In genomic region chr19:14892390-14892758, GRCm38 (mm10) we compare ENCODE assay signal across 19 mouse cellular contexts.
DNase-seq lines count a peak whose midpoint lies in the region; ATAC-seq lines count a peak whose summit lies in the region.
"Had no signal": no experiment of that assay in that cellular context is flagged by ENCODE, and none has a peak within 500 bp of the region (broad histone marks: within the 10 kb centered on the region; RNA-seq: fewer than 3 reads in every experiment).

No protein-coding gene starts in this region.

- ATAC-seq in midbrain, embryonic 16.5 days = no peak
- ATAC-seq in hindbrain, embryonic 12.5 days (ENCODE audit: low FRiP score) = no peak
- no peak for ATAC-seq in neural tube, embryonic 13.5 days (ENCODE audit: low read depth)
- ATAC-seq: forebrain, embryonic 16.5 days; intestine, embryonic 16.5 days had no signal

- H3K4me2 ChIP-seq in midbrain, embryonic 16.5 days (ENCODE audit: low read length) = no peak overlapping the region
- no peak overlapping the region for H3K4me2 ChIP-seq in hindbrain, embryonic 12.5 days (replicated peaks)
- H3K4me2 ChIP-seq in neural tube, embryonic 13.5 days = no peak overlapping the region
- H3K4me2 ChIP-seq: liver, embryonic 13.5 days; stomach, embryonic 15.5 days had no signal

- H3K27ac ChIP-seq in midbrain, embryonic 10.5 days (replicated peaks) = 0 out of 2 replicates have a peak overlapping the region, but pooled peaks have one; percentile 86
- no peak overlapping the region for H3K27ac ChIP-seq in midbrain, embryonic 16.5 days (ENCODE audit: low read length)
- H3K27ac ChIP-seq in hindbrain, embryonic 12.5 days = peak overlapping the region; percentile 82; the same call in 1 of the 2 replicates
- peak overlapping the region; percentile 56; the same call in 1 of the 2 replicates for H3K27ac ChIP-seq in neural tube, embryonic 13.5 days (replicated peaks)
- H3K27ac ChIP-seq: embryonic facial prominence, embryonic 15.5 days; heart, embryonic 10.5 days; liver, embryonic 13.5 days; stomach, embryonic 15.5 days had no signal

- peaks cover 52% of the 10 kb centered on the region for H3K4me1 ChIP-seq in midbrain, embryonic 10.5 days
- H3K4me1 ChIP-seq in midbrain, embryonic 16.5 days (ENCODE audit: control insufficient read depth, insufficient read depth, low read length) = peaks cover 25% of the 10 kb centered on the region
- peaks cover 37% of the 10 kb centered on the region for H3K4me1 ChIP-seq in hindbrain, embryonic 12.5 days
- peaks cover 51% of the 10 kb centered on the region for H3K4me1 ChIP-seq in neural tube, embryonic 13.5 days (replicated peaks)
- H3K4me1 ChIP-seq: liver, embryonic 13.5 days had no signal

- no peaks in the 10 kb centered on the region for H3K9me3 ChIP-seq in midbrain, embryonic 10.5 days (replicated peaks)
- H3K9me3 ChIP-seq in midbrain, embryonic 16.5 days (replicated peaks; ENCODE audit: control insufficient read depth, low read length, poor library complexity, severe bottlenecking) = no peaks in the 10 kb centered on the region
- H3K9me3 ChIP-seq in hindbrain, embryonic 12.5 days (replicated peaks) = no peaks in the 10 kb centered on the region
- no peaks in the 10 kb centered on the region for H3K9me3 ChIP-seq in neural tube, embryonic 13.5 days
- H3K9me3 ChIP-seq: embryonic facial prominence, embryonic 15.5 days; heart, embryonic 10.5 days; liver, embryonic 13.5 days; stomach, embryonic 15.5 days had no signal

- H3K36me3 ChIP-seq in midbrain, embryonic 10.5 days = no peaks in the 10 kb centered on the region
- H3K36me3 ChIP-seq in midbrain, embryonic 16.5 days (ENCODE audit: control insufficient read depth, insufficient read depth, low read length) = no peaks in the 10 kb centered on the region
- H3K36me3 ChIP-seq in hindbrain, embryonic 12.5 days = no peaks in the 10 kb centered on the region
- H3K36me3 ChIP-seq in neural tube, embryonic 13.5 days = no peaks in the 10 kb centered on the region
- H3K36me3 ChIP-seq: embryonic facial prominence, embryonic 15.5 days; heart, embryonic 10.5 days; liver, embryonic 13.5 days; stomach, embryonic 15.5 days had no signal

- 60% methylated on average over 6 of the region's 6 CpGs for WGBS in midbrain, embryonic 10.5 days
- 18% methylated on average over 6 of the region's 6 CpGs for WGBS in midbrain, embryonic 16.5 days
- WGBS in hindbrain, embryonic 12.5 days = 30% methylated on average over 6 of the region's 6 CpGs
- WGBS in neural tube, embryonic 13.5 days = 13% methylated on average over 6 of the region's 6 CpGs

- no peak overlapping the region for H3K9ac ChIP-seq in midbrain, embryonic 16.5 days (ENCODE audit: low read depth, low read length)
- H3K9ac ChIP-seq in hindbrain, embryonic 12.5 days = no peak overlapping the region
- H3K9ac ChIP-seq in neural tube, embryonic 13.5 days = no peak overlapping the region
- H3K9ac ChIP-seq: embryonic facial prominence, embryonic 15.5 days; liver, embryonic 13.5 days; stomach, embryonic 15.5 days had no signal

- peaks cover 58% of the 10 kb centered on the region for H3K27me3 ChIP-seq in midbrain, embryonic 10.5 days (ENCODE audit: low read depth, poor library complexity, severe bottlenecking)
- 0 out of 2 replicates have a peak, but pooled peaks cover 2% of the 10 kb centered on the region for H3K27me3 ChIP-seq in midbrain, embryonic 16.5 days (ENCODE audit: control insufficient read depth, insufficient read depth, low read depth, low read length)
- H3K27me3 ChIP-seq in hindbrain, embryonic 12.5 days = peaks cover 16% of the 10 kb centered on the region
- H3K27me3 ChIP-seq in neural tube, embryonic 13.5 days = peaks cover 43% of the 10 kb centered on the region

- H3K4me3 ChIP-seq in midbrain, embryonic 10.5 days = no peak overlapping the region
- H3K4me3 ChIP-seq in midbrain, embryonic 16.5 days (ENCODE audit: low read depth, low read length) = no peak overlapping the region
- no peak overlapping the region for H3K4me3 ChIP-seq in hindbrain, embryonic 12.5 days
- no peak overlapping the region for H3K4me3 ChIP-seq in neural tube, embryonic 13.5 days
- H3K4me3 ChIP-seq: embryonic facial prominence, embryonic 15.5 days; heart, embryonic 10.5 days; liver, embryonic 13.5 days; stomach, embryonic 15.5 days had no signal

- DNase-seq in midbrain, embryonic 10.5 days (ENCODE audit: low spot score) = no peak
- DNase-seq in embryo, embryonic 9.5 days (ENCODE audit: extremely low spot score) = peak; percentile 1
- DNase-seq in ovary, postnatal 36 days (ENCODE audit: low spot score) = no peak
- DNase-seq in urinary bladder, adult 2 months (ENCODE audit: low spot score) = no peak
- no peak for DNase-seq in frontal cortex, postnatal 36 days (ENCODE audit: low spot score in 2 of 2)
- DNase-seq: adrenal gland, postnatal 10 days; gastrocnemius, postnatal 14 days; heart, postnatal 36 days; liver, embryonic 13.5 days; right cerebral cortex, adult 18-20 months; thymus, postnatal 25 days had no signal
